Mouse (Mus musculus): ENCODE data around the gene Gm17387. TPM values are rescaled to one million over a fixed set of nuclear protein-coding genes. Genes with fewer than 3 reads are reported as not detected.

The Gm17387 gene
- polyA plus RNA-seq, 1 experiment: not detected

DNA sequence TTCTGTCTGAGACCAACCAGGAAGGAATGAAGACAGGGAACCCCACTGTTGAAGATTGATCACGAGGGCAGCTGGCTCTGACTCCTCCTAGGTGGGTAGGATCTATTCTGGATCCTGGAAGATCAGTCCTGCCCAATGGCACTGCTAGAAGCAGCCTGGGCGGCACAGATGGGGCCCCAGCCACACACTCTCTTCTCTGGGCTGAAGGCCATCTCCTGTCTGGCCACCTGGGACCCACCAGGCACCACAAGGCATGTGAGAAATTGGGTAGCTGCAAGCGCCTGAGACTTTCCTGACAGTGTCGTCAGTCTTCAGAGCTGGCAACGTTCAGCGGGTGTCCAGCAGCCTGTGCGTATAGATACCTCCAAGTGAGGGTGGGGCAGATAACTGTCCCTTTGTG is 33.6 kb downstream of the Gm17387 start:
- H3K27me3 ChIP-seq (ENCODE audit: control insufficient read depth, insufficient read depth, low read length, poor library complexity, severe bottlenecking): no peaks in the 10 kb centered on the region
- no peak overlapping the region for H3K9ac ChIP-seq (ENCODE audit: low read depth, poor library complexity, severe bottlenecking)
- H3K4me1 ChIP-seq (ENCODE audit: control insufficient read depth, insufficient read depth, low read length): peaks cover 10% of the 10 kb centered on the region
- H3K4me3 ChIP-seq (ENCODE audit: low read depth, low read length): no peak overlapping the region
- H3K9me3 ChIP-seq (replicated peaks; ENCODE audit: control insufficient read depth, insufficient read depth, low read length, poor library complexity, severe bottlenecking): no peaks in the 10 kb centered on the region
- peaks cover 10% of the 10 kb centered on the region for H3K36me3 ChIP-seq (ENCODE audit: control insufficient read depth, insufficient read depth, low read length, poor library complexity, severe bottlenecking)
- TF ChIP-seq CTCF (IDR thresholded peaks at IDR 0.05; ENCODE audit: low read depth, low read length) (no peak), EP300 (IDR thresholded peaks at IDR 0.05; ENCODE audit: insufficient read depth, low read depth, low read length) (no peak), POLR2A (IDR thresholded peaks at IDR 0.05; ENCODE audit: insufficient read depth, low read length) (no peak)
- no peak overlapping the region for H3K27ac ChIP-seq (ENCODE audit: insufficient read depth, low read length)

- Histone ChIP-seq H3K4me1 (ENCODE audit: control insufficient read depth, insufficient read depth, low read length) (peaks cover 10% of the 10 kb centered on the region), H3K9ac (ENCODE audit: low read depth, poor library complexity, severe bottlenecking) (no peak overlapping the region), H3K9me3 (replicated peaks; ENCODE audit: control insufficient read depth, insufficient read depth, low read length, poor library complexity, severe bottlenecking) (no peaks in the 10 kb centered on the region), H3K36me3 (ENCODE audit: control insufficient read depth, insufficient read depth, low read length, poor library complexity, severe bottlenecking) (peaks cover 15% of the 10 kb centered on the region), H3K4me3 (ENCODE audit: low read depth, low read length) (no peak overlapping the region), H3K27me3 (ENCODE audit: control insufficient read depth, insufficient read depth, low read length, poor library complexity, severe bottlenecking) (no peaks in the 10 kb centered on the region), H3K27ac (ENCODE audit: insufficient read depth, low read length) (no peak overlapping the region)
- TF ChIP-seq POLR2A (IDR thresholded peaks at IDR 0.05; ENCODE audit: insufficient read depth, low read length) (no peak), EP300 (IDR thresholded peaks at IDR 0.05; ENCODE audit: insufficient read depth, low read depth, low read length) (no peak), CTCF (IDR thresholded peaks at IDR 0.05; ENCODE audit: low read depth, low read length) (no peak)
These were observed 34.4 kb downstream of the Gm17387 start for GRCm38 (mm10) chr7:141063353-141063752.

DNA sequence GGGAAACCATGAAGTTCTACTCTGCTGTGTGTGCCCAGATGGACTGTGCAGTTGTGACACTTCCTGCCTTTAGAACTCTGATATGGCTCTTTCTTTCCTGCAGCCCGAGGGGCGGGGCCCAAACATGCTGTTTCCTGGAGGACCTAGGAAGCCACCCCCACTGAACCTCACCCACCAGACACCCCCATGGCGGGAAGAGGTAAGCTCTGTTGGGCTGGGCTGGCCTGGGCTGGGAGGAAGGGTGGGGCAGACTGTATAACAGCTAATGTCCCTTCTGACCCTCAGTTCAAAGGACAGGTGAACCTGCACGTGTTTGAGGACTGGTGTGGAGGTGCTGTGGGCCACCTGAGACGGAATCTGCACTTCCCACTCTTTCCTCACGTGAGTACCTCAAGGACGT is 35.2 kb downstream of the Gm17387 start:
- Histone ChIP-seq H3K27me3 (ENCODE audit: control insufficient read depth, insufficient read depth, low read length, poor library complexity, severe bottlenecking) (no peaks in the 10 kb centered on the region), H3K4me3 (ENCODE audit: low read depth, low read length) (no peak overlapping the region), H3K36me3 (ENCODE audit: control insufficient read depth, insufficient read depth, low read length, poor library complexity, severe bottlenecking) (peaks cover 15% of the 10 kb centered on the region), H3K27ac (ENCODE audit: insufficient read depth, low read length) (peak overlapping the region; percentile 2; the same call in 1 of the 2 replicates), H3K9ac (ENCODE audit: low read depth, poor library complexity, severe bottlenecking) (no peak overlapping the region), H3K4me1 (ENCODE audit: control insufficient read depth, insufficient read depth, low read length) (peaks cover 10% of the 10 kb centered on the region), H3K9me3 (replicated peaks; ENCODE audit: control insufficient read depth, insufficient read depth, low read length, poor library complexity, severe bottlenecking) (no peaks in the 10 kb centered on the region)
- TF ChIP-seq EP300 (IDR thresholded peaks at IDR 0.05; ENCODE audit: insufficient read depth, low read depth, low read length): peak; percentile 83; the same call in 1 of the 2 replicates
- no peak for TF ChIP-seq POLR2A (IDR thresholded peaks at IDR 0.05; ENCODE audit: insufficient read depth, low read length)
- no peak for TF ChIP-seq CTCF (IDR thresholded peaks at IDR 0.05; ENCODE audit: low read depth, low read length)

DNA sequence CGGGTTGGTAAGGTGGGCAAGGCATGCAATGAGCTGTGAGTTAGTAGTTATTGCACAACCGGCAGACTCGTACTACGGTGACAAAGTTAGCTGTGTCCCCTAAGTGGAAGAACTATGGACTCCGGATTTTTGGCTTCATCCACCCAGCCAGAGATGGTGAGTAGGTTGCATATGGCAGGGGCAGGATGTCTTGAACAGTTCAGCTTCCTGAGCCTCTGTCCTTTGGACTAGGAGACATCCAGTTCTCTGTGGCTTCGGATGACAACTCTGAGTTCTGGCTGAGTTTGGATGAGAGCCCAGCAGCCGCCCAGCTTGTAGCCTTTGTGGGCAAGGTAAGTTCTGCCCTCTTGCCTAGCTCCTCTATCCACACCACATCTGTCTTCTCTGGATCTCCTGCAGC is 35.6 kb downstream of the Gm17387 start:
- H3K9ac ChIP-seq (ENCODE audit: low read depth, poor library complexity, severe bottlenecking): no peak overlapping the region
- peaks cover 15% of the 10 kb centered on the region for H3K36me3 ChIP-seq (ENCODE audit: control insufficient read depth, insufficient read depth, low read length, poor library complexity, severe bottlenecking)
- peaks cover 10% of the 10 kb centered on the region for H3K4me1 ChIP-seq (ENCODE audit: control insufficient read depth, insufficient read depth, low read length)
- no peaks in the 10 kb centered on the region for H3K9me3 ChIP-seq (replicated peaks; ENCODE audit: control insufficient read depth, insufficient read depth, low read length, poor library complexity, severe bottlenecking)
- no peaks in the 10 kb centered on the region for H3K27me3 ChIP-seq (ENCODE audit: control insufficient read depth, insufficient read depth, low read length, poor library complexity, severe bottlenecking)
- no peak overlapping the region for H3K4me3 ChIP-seq (ENCODE audit: low read depth, low read length)
- no peak for TF ChIP-seq CTCF (IDR thresholded peaks at IDR 0.05; ENCODE audit: low read depth, low read length)
- no peak for TF ChIP-seq EP300 (IDR thresholded peaks at IDR 0.05; ENCODE audit: insufficient read depth, low read depth, low read length)
- H3K27ac ChIP-seq (ENCODE audit: insufficient read depth, low read length): no peak overlapping the region

GRCm38 (mm10) chr7:141068351-141068750 is 39.4 kb downstream of the Gm17387 start:
- H3K36me3 ChIP-seq (ENCODE audit: control insufficient read depth, insufficient read depth, low read length, poor library complexity, severe bottlenecking): peaks cover 15% of the 10 kb centered on the region
- H3K9ac ChIP-seq (ENCODE audit: low read depth, poor library complexity, severe bottlenecking): no peak overlapping the region

DNA sequence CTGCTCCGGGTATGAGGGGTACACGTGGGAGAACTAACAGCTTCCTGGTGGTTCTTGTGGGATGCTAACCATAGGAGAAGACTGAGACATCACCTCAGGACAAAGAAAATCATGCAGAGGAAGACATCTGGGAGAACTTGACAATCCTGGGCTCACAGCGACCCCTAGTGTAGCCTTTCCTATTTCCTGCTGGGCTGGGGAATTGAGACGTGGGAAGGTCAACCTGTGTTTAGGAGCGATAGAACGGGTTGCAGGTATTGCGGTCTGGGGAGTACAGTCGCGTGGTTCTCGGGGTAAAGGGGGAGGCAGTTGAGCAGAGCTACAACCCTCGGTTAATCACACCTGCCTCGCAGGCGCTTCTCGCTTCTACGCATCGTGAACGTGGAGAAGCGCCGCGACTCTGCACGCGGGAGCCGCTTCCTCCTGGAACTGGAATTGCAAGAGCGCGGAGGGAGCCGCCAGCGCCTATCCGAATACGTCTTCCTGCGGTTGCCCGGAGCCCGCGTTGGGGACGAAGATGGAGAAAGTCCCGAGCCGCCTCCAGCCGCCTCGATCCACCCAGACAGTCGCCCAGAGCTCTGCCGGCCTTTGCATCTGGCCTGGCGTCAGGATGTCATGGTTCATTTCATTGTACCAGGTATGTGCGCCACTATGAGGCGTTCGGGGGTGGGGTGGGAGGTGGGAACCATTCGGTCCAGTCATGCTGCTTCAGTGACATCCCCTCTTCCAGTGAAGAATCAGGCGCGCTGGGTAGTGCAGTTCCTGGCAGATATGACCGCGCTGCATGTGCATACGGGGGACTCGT is 41.3 kb downstream of the Gm17387 start:
- TF ChIP-seq CTCF (IDR thresholded peaks at IDR 0.05; ENCODE audit: low read depth, low read length): peak; percentile 79
- TF ChIP-seq EP300 (IDR thresholded peaks at IDR 0.05; ENCODE audit: insufficient read depth, low read depth, low read length): no peak
- peak; percentile 6 for TF ChIP-seq POLR2A (IDR thresholded peaks at IDR 0.05; ENCODE audit: insufficient read depth, low read length)

More at GRCm38 (mm10) chr7:141068351-141068750, 39.4 kb downstream of the Gm17387 start:
- H3K4me1 ChIP-seq (ENCODE audit: control insufficient read depth, insufficient read depth, low read length): peaks cover 13% of the 10 kb centered on the region
- no peak overlapping the region for H3K27ac ChIP-seq (ENCODE audit: insufficient read depth, low read length)
- H3K4me3 ChIP-seq (ENCODE audit: low read depth, low read length): no peak overlapping the region
- H3K27me3 ChIP-seq (ENCODE audit: control insufficient read depth, insufficient read depth, low read length, poor library complexity, severe bottlenecking): no peaks in the 10 kb centered on the region
- TF ChIP-seq CTCF (IDR thresholded peaks at IDR 0.05; ENCODE audit: low read depth, low read length) (no peak), EP300 (IDR thresholded peaks at IDR 0.05; ENCODE audit: insufficient read depth, low read depth, low read length) (no peak), POLR2A (IDR thresholded peaks at IDR 0.05; ENCODE audit: insufficient read depth, low read length) (no peak)
- H3K9me3 ChIP-seq (replicated peaks; ENCODE audit: control insufficient read depth, insufficient read depth, low read length, poor library complexity, severe bottlenecking): no peaks in the 10 kb centered on the region

More for the DNA sequence above, 41.3 kb downstream of the Gm17387 start:
- H3K36me3 ChIP-seq (ENCODE audit: control insufficient read depth, insufficient read depth, low read length, poor library complexity, severe bottlenecking): peaks cover 9% of the 10 kb centered on the region
- H3K4me3 ChIP-seq (ENCODE audit: low read depth, low read length): peak overlapping the region; percentile 35
- H3K27me3 ChIP-seq (ENCODE audit: control insufficient read depth, insufficient read depth, low read length, poor library complexity, severe bottlenecking): no peaks in the 10 kb centered on the region
- peak overlapping the region; percentile 22; the same call in 1 of the 2 replicates for H3K9ac ChIP-seq (ENCODE audit: low read depth, poor library complexity, severe bottlenecking)
- no peaks in the 10 kb centered on the region for H3K9me3 ChIP-seq (replicated peaks; ENCODE audit: control insufficient read depth, insufficient read depth, low read length, poor library complexity, severe bottlenecking)
- no peak overlapping the region for H3K27ac ChIP-seq (ENCODE audit: insufficient read depth, low read length)
- peaks cover 5% of the 10 kb centered on the region for H3K4me1 ChIP-seq (ENCODE audit: control insufficient read depth, insufficient read depth, low read length)
